Mouse (Mus musculus) testis, postnatal 10 days (tissue): ENCODE measurements around the gene Insl3.
"Not testable (repeated sequence)": the region's sequence is repeated elsewhere in the genome, so short reads cannot be mapped to it uniquely, and the experiment has no call there.

Experiments used
- DNase-seq: peaks from one replicate; pipeline ENCODE4 v3.0.0; 2021; ENCODE audit warnings: low spot score

The Insl3 gene

DNA sequence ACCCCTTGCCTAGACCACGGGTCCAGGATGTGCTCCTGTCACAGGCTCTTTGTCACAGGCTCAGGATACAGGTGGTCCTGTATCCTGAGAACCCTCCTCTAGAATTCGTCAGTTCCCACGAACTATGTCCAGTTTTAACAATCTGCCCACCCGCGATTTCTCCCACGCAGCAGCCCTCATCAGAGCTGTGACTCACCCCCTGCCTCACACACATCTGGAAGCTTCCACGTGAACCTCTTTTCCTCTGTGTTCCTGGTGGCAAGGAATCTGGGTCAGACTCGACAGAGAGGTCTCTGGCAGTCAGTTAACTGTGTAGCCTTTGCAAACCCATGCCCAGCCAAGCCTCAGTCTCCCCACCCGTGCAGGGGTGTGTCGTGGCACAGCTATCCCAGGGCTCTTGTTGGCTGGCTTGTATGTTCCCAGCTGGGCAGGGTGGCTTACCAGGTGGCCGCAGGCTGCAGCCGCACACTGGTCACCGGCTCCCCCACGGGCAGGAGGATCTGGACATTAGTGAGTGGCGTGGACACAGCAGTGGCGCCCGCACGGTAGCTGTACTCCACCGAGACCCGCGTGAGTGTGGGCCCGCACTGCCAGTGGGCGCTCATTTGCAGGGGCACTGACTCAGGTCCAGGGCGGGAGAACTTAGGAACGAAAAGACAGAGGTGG lies 20.3 kb downstream of the Insl3 start:
- no peak for DNase-seq

DNA sequence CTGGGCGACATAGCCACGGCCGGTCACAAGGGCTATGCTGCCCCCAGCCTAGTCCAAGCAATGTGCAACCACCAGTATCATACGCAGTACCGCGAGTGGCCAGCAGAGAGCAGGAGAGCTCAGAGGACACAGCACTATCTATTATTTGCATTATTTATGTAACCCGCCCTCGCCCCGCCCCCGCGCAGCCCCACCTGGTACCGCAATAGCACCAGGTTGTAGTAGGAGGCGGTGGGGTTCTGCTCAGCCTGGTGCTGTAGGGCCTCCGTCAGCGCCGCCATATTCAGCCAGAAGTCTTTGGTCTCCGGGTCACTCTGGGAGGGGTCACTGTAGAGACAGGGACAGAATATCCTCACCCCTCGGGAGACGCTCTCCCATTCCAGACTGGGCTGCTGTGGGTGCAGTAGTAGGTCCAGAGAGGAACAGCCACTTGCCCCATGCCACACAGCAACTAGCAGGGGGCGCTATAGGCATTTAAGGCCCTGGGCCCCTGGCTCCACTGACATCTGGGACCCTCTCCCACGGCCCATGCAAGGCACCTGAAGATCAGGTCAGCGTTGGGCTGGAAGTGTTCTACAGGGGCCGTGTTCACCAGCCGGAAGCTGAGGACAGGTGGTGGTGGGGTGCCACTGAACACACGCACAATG lies 20.9 kb downstream of the Insl3 start:
- DNase-seq, result peak; percentile 90

- DNase-seq, result no peak
Measured at GRCm38 (mm10) chr8:71711574-71711973, 22.6 kb downstream of the Insl3 start.

- DNase-seq, result no peak
Measured at GRCm38 (mm10) chr8:71715531-71715930, 26.5 kb downstream of the Insl3 start.

DNA sequence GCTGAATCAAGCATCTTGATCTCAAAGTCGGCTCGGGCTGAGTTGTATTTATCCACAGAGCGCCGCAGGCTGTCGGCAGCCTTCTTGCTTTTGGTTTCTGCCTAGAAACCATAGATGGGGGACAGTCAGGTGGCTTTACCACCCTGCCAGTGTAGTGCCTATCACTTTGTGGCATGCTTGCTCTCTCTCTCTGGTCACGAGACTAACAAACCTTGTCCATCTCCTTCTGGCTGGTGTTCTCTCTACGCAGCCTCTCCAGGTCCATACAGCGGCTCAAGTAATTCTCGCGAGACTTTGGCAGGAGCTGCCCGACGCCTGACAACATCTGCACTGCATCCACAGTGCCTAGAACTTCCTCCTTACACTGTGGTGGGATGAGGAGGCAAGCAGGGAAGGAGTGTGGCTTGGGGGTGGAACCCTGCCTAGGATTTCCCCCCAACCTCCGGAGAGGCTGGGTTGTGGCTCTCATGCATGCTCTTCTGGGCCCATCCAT lies 27.6 kb downstream of the Insl3 start:
- DNase-seq, result no peak

DNA sequence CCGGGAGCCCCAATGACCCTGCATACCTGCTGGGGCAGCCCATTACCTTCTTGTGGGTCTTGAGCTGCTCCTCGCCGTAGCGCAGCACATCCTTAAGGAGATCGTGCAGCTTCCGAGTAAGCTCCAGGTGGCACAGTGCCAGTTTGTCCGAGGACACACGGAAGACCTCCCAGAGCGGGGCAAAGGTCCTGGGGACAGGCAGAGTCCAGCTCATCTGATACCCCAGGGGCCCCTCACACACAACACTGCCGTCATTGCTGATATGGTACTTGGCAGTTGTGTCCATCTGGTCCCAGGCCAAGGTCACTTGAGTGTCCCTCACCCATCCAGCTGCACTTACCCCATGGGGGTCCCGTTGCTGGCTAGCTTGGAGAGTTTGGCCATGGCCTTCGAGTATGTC lies 28.1 kb downstream of the Insl3 start:
- peak; percentile 73 for DNase-seq

GRCm38 (mm10) chr8:71718252-71718651 lies 29.2 kb downstream of the Insl3 start:
- no peak for DNase-seq

GRCm38 (mm10) chr8:71719218-71719617 lies 30.2 kb downstream of the Insl3 start:
- DNase-seq, result no peak

GRCm38 (mm10) chr8:71719928-71720457 lies 31.0 kb downstream of the Insl3 start:
- DNase-seq, result no peak

GRCm38 (mm10) chr8:71723047-71723551 lies 34.1 kb downstream of the Insl3 start:
- no peak for DNase-seq

DNA sequence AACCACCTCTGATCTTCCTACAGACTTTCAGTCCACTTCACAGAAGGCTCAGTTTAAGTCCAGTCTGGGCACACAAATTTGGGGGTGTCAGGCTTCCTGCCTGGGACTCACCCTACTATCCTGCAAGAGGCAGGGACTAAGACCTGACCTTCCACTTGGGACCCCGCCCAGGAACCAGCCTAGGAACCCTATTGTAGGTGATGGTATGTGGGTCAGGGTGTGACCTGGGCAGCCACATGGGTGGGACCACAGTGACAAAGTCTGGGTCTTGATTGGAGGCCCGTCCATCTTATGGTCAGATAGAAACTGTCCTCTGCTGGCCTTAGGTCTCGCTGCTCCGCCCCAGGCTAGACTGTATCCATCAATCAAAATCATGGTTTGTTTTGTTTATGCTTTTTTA lies 35.4 kb downstream of the Insl3 start:
- DNase-seq, result peak; percentile 44

DNA sequence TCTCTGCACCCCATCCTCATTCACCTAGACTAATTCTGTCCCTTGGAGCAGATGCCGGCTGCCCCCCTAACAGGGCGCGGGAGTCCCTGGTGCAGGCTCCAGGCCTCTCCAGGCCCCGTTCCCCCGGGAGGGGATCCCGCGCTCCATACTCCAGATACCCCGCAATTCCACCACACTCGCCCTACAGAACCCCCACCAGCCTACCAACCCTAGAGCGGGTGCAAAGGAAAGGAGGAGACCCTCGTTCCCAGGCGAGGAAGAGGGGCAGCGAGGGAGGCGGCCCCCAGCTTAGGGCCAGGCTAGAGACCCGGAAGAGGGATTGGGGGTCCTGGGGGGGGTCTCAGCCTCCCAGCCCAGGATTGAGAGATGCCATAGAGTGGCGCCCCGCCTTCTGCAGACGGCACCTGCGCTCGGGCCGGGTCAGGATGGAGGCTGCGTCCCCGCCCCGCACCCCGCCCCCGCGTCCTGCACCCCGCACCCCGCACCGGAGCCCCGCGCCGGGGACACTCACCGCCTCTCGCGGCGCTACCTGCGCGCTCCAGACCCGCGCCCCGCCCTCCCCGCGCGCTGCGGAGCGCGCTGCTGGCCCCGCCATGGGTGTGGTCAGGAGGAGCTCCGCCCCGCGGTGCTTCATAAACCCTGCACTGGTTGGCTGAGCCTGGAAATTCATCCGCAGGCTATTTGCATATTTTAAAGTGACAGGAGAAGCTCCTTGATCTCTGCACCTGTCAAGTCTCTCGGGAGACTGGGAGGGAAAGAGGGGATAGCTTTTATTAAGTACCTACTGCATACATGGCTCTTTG lies 36.3 kb downstream of the Insl3 start, which contains the start of gene Fcho1:
Fcho1 (minus strand) TSS at position 595 of the 803 bp plus-strand sequence.
- peak; percentile 88 for DNase-seq

GRCm38 (mm10) chr8:71728240-71728785 lies 39.3 kb downstream of the Insl3 start:
- peak; percentile 66 for DNase-seq

- peak; percentile 37 for DNase-seq
Measured at GRCm38 (mm10) chr8:71728826-71729620, 40.0 kb downstream of the Insl3 start.

DNA sequence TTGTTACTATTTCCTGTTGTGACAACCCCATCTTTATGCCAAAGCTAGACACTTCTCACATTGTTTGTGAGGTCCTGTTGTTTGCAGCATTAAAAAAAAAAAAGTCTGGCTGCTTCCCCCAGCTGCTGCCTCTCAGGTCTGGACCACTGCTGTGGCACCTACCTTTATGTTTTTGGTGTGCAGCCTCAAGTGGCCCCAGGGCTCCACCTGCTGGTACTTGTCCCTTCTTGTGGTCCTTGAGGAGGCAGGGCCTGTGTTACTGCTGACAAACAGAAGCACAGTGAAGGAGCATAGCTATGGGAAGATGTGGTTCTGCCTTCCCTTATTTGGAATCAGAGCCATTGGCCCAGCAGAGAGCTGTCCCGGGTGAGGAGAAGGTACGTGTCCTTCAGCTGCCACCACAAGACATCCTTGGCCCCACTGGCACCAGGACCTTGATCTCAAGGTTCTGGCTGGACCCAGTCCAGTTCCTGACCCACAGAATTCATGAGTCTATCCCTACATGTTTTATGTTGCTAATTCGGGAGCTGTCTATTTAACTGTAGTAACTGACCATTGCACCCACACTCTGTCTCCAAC lies 42.7 kb downstream of the Insl3 start:
- peak; percentile 76 for DNase-seq

- not testable (repeated sequence) for DNase-seq
Measured at GRCm38 (mm10) chr8:71738316-71738715, 49.3 kb downstream of the Insl3 start.
